Mouse (Mus musculus) bone marrow macrophage, adult 2 months (primary cell): ENCODE results near the gene Tmem104.
A peak's percentile ranks its signal among the peaks of the same experiment; 100 is the strongest.

Experiments
- CTCF ChIP-seq: IDR thresholded peaks from 2 replicates; pipeline ENCODE4 v1.5.1; 2012; ENCODE audit warnings: low read depth, mild to moderate bottlenecking, low read length, moderate library complexity
- POLR2A ChIP-seq: IDR thresholded peaks from 2 replicates; pipeline ENCODE4 v1.6.1; 2012; ENCODE audit warnings: mild to moderate bottlenecking, low read depth, low read length, borderline replicate concordance

- TF ChIP-seq CTCF, result peak; percentile 98
- no peak for TF ChIP-seq POLR2A
Measured at GRCm38 (mm10) chr11:115153699-115154292, 33.5 kb upstream of the Tmem104 start.
